Mouse (Mus musculus) midbrain, embryonic 16.5 days (tissue): ENCODE measurements around the gene Pla2g12b. TPM values are rescaled to one million over a fixed set of nuclear protein-coding genes. Genes with fewer than 3 reads are reported as not detected.
"Not testable (repeated sequence)": the region's sequence is repeated elsewhere in the genome, so short reads cannot be mapped to it uniquely, and the experiment has no call there.

Experiments
- ATAC-seq: fragments of 200-750 bp; cut with Nextera tagmentation; 2 replicates; pipeline ENCODE4 v1.8.0; 2017; ENCODE audit warnings: moderate TSS enrichment
- H3K27ac ChIP-seq: fragments of 300-500 bp; sonication (generic); 2 replicates; pipeline ENCODE4 v1.5.1; 2014; ENCODE audit warnings: mild to moderate bottlenecking, low read length, mixed read lengths
- H3K27me3 ChIP-seq: fragments of 300-500 bp; sonication (generic); 2 replicates; pipeline ENCODE4 v1.6.1; 2014; ENCODE audit warnings: low read depth, low read length, mixed read lengths; ENCODE audit not compliant: control insufficient read depth, insufficient read depth
- H3K36me3 ChIP-seq: fragments of 300-500 bp; sonication (generic); 2 replicates; pipeline ENCODE4 v1.6.1; 2014; ENCODE audit warnings: mild to moderate bottlenecking, low read length, moderate library complexity, mixed read lengths; ENCODE audit not compliant: control insufficient read depth, insufficient read depth
- H3K4me1 ChIP-seq: fragments of 300-500 bp; sonication (generic); 2 replicates; pipeline ENCODE4 v1.6.1; 2014; ENCODE audit warnings: mild to moderate bottlenecking, low read length, mixed read lengths; ENCODE audit not compliant: control insufficient read depth, insufficient read depth
- H3K4me2 ChIP-seq: fragments of 300-500 bp; sonication (generic); 2 replicates; pipeline ENCODE4 v1.6.1; 2014; ENCODE audit warnings: mild to moderate bottlenecking, low read length, mixed read lengths
- H3K4me3 ChIP-seq: fragments of 300-500 bp; sonication (generic); 2 replicates; pipeline ENCODE4 v1.5.1; 2014; ENCODE audit warnings: low read depth, mild to moderate bottlenecking, low read length, moderate library complexity, mixed read lengths
- H3K9ac ChIP-seq: fragments of 300-500 bp; sonication (generic); 2 replicates; pipeline ENCODE4 v1.6.1; 2014; ENCODE audit warnings: low read depth, low read length, mixed read lengths
- H3K9me3 ChIP-seq: fragments of 300-500 bp; sonication (generic); replicated peaks from 2 replicates; pipeline ENCODE4 v1.6.1; 2014; ENCODE audit warnings: mild to moderate bottlenecking, low read length, mixed read lengths; ENCODE audit not compliant: control insufficient read depth, poor library complexity, severe bottlenecking
- WGBS: fragments of 180-500 bp; shearing (Covaris S2); extraction: QIAGEN DNeasy Blood & Tissue Kit; methylation state at CpG from one replicate; pipeline ENCODE4 v1.1.7; 2014; 5-methylcytosine and 5-hydroxymethylcytosine counted together
- polyA plus RNA-seq: library from polyadenylated mRNA; unstranded; fragments of >200 nt; fragmentation: Nextera tagmentation; extraction: Ambion mirVana; gene quantifications from 2 replicates; pipeline ENCODE4 v1.2.1, GENCODE M21; 2015

Pla2g12b gene
- polyA plus RNA-seq, 1 experiment from 2014 or later: not detected

GRCm38 (mm10) chr10:59368729-59369128, 34.7 kb upstream of the Pla2g12b start:
- H3K9me3 ChIP-seq: no peaks in the 10 kb centered on the region
- no peaks in the 10 kb centered on the region for H3K4me1 ChIP-seq
- H3K36me3 ChIP-seq: peaks cover 24% of the 10 kb centered on the region
- WGBS: 91% methylated on average over 8 of the region's 8 CpGs
- H3K27ac ChIP-seq: no peak overlapping the region
- no peak overlapping the region for H3K4me3 ChIP-seq
- no peak overlapping the region for H3K4me2 ChIP-seq
- no peak overlapping the region for H3K9ac ChIP-seq
- H3K27me3 ChIP-seq: no peaks in the 10 kb centered on the region
- no peak for ATAC-seq

- WGBS: 94% methylated on average over 9 of the region's 9 CpGs
- no peak overlapping the region for H3K9ac ChIP-seq
- no peaks in the 10 kb centered on the region for H3K27me3 ChIP-seq
- H3K27ac ChIP-seq: no peak overlapping the region
- H3K4me2 ChIP-seq: no peak overlapping the region
- no peak for ATAC-seq
- no peak overlapping the region for H3K4me3 ChIP-seq
- H3K36me3 ChIP-seq: peaks cover 20% of the 10 kb centered on the region
- H3K4me1 ChIP-seq: no peaks in the 10 kb centered on the region
- no peaks in the 10 kb centered on the region for H3K9me3 ChIP-seq
These were observed 34.0 kb upstream of the Pla2g12b start for GRCm38 (mm10) chr10:59369426-59369825.

GRCm38 (mm10) chr10:59377906-59378305, 25.6 kb upstream of the Pla2g12b start:
- WGBS: 92% methylated on average over 10 of the region's 10 CpGs
- no peak overlapping the region for H3K27ac ChIP-seq
- H3K27me3 ChIP-seq: no peaks in the 10 kb centered on the region
- no peak overlapping the region for H3K9ac ChIP-seq
- no peaks in the 10 kb centered on the region for H3K9me3 ChIP-seq
- no peak overlapping the region for H3K4me2 ChIP-seq
- no peak for ATAC-seq
- no peaks in the 10 kb centered on the region for H3K4me1 ChIP-seq
- no peak overlapping the region for H3K4me3 ChIP-seq
- peaks cover 5% of the 10 kb centered on the region; the same call in 1 of the 2 replicates for H3K36me3 ChIP-seq

GRCm38 (mm10) chr10:59378728-59379127, 24.7 kb upstream of the Pla2g12b start:
- H3K4me3 ChIP-seq: no peak overlapping the region
- H3K4me2 ChIP-seq: no peak overlapping the region
- H3K4me1 ChIP-seq: no peaks in the 10 kb centered on the region
- no peaks in the 10 kb centered on the region for H3K9me3 ChIP-seq
- H3K27me3 ChIP-seq: no peaks in the 10 kb centered on the region
- H3K9ac ChIP-seq: no peak overlapping the region
- 0 out of 2 replicates have a peak, but pooled peaks cover under 1% of the 10 kb centered on the region for H3K36me3 ChIP-seq
- 96% methylated on average over 4 of the region's 4 CpGs for WGBS
- ATAC-seq: no peak
- no peak overlapping the region for H3K27ac ChIP-seq

- WGBS: 56% methylated on average over 3 of the region's 3 CpGs
- no peak overlapping the region for H3K27ac ChIP-seq
- no peak overlapping the region for H3K4me3 ChIP-seq
- no peaks in the 10 kb centered on the region for H3K27me3 ChIP-seq
- H3K9me3 ChIP-seq: no peaks in the 10 kb centered on the region
- H3K4me2 ChIP-seq: no peak overlapping the region
- no peak for ATAC-seq
- no peaks in the 10 kb centered on the region for H3K36me3 ChIP-seq
- H3K4me1 ChIP-seq: no peaks in the 10 kb centered on the region
- H3K9ac ChIP-seq: no peak overlapping the region
These were observed 23.5 kb upstream of the Pla2g12b start for GRCm38 (mm10) chr10:59379927-59380326.

GRCm38 (mm10) chr10:59380411-59380821, 23.0 kb upstream of the Pla2g12b start:
- WGBS: 87% methylated on average over 2 of the region's 2 CpGs
- Histone ChIP-seq H3K36me3 (no peaks in the 10 kb centered on the region), H3K4me3 (no peak overlapping the region), H3K4me2 (no peak overlapping the region), H3K27ac (no peak overlapping the region), H3K4me1 (no peaks in the 10 kb centered on the region), H3K9me3 (no peaks in the 10 kb centered on the region), H3K27me3 (no peaks in the 10 kb centered on the region), H3K9ac (no peak overlapping the region)
- ATAC-seq: no peak

- 93% methylated on average over 5 of the region's 10 CpGs for WGBS
- H3K27me3 ChIP-seq, H3K4me3 ChIP-seq, H3K9me3 ChIP-seq, H3K4me1 ChIP-seq, H3K27ac ChIP-seq, ATAC-seq, H3K9ac ChIP-seq, H3K4me2 ChIP-seq, H3K36me3 ChIP-seq: not testable (repeated sequence)
These were observed 21.9 kb upstream of the Pla2g12b start for GRCm38 (mm10) chr10:59381563-59381962.

GRCm38 (mm10) chr10:59386951-59387350, 16.5 kb upstream of the Pla2g12b start:
- Histone ChIP-seq H3K27ac (no peak overlapping the region), H3K9me3 (peaks cover 4% of the 10 kb centered on the region; the same call in 1 of the 2 replicates), H3K4me1 (no peaks in the 10 kb centered on the region), H3K4me2 (no peak overlapping the region), H3K27me3 (no peaks in the 10 kb centered on the region), H3K36me3 (no peaks in the 10 kb centered on the region), H3K9ac (no peak overlapping the region), H3K4me3 (no peak overlapping the region)
- WGBS: 92% methylated on average over 7 of the region's 8 CpGs
- ATAC-seq: no peak

- Histone ChIP-seq H3K36me3 (no peaks in the 10 kb centered on the region), H3K4me2 (no peak overlapping the region), H3K4me1 (no peaks in the 10 kb centered on the region), H3K4me3 (no peak overlapping the region), H3K9me3 (peaks cover 4% of the 10 kb centered on the region; the same call in 1 of the 2 replicates), H3K9ac (no peak overlapping the region), H3K27ac (no peak overlapping the region), H3K27me3 (no peaks in the 10 kb centered on the region)
- no peak for ATAC-seq
- WGBS: 96% methylated on average over 3 of the region's 3 CpGs
These were observed 13.8 kb upstream of the Pla2g12b start for GRCm38 (mm10) chr10:59389652-59390051.
